Mouse (Mus musculus): ENCODE measurements around the gene Stk24.

GRCm38 (mm10) chr14:121405120-121405519, 25.3 kb upstream of the Stk24 start:
- TF ChIP-seq GATA1 (IDR thresholded peaks at IDR 0.05; ENCODE audit: low read length) (no peak), TAL1 (IDR thresholded peaks at IDR 0.05; ENCODE audit: low read length) (no peak)
